Mouse (Mus musculus) brown adipose tissue, adult 24 weeks (tissue): ENCODE results near the gene Casd1. TPM values are rescaled to one million over a fixed set of nuclear protein-coding genes. Genes with fewer than 3 reads are reported as not detected.

Experiments
- H3K27ac ChIP-seq: fragments of 200-500 bp; replicated peaks from 2 replicates; pipeline ENCODE4 v1.5.1; 2012; ENCODE audit warnings: low read depth, mild to moderate bottlenecking, low read length
- H3K4me1 ChIP-seq: fragments of 200-500 bp; 2 replicates; pipeline ENCODE4 v1.6.1; 2012; ENCODE audit warnings: low read length, mixed read lengths; ENCODE audit not compliant: control insufficient read depth, insufficient read depth, insufficient read length
- H3K4me3 ChIP-seq: fragments of 200-500 bp; 2 replicates; pipeline ENCODE4 v1.5.1; 2012; ENCODE audit warnings: low read depth, mild to moderate bottlenecking, low read length, moderate library complexity; ENCODE audit not compliant: insufficient read depth
- polyA plus RNA-seq: library from polyadenylated mRNA; stranded (reverse); fragments of >200 nt; gene quantifications from 2 replicates; pipeline ENCODE4 v1.2.4, GENCODE M21; 2012; ENCODE audit not compliant: missing spikeins, insufficient read depth, insufficient read length

Casd1 gene
- polyA plus RNA-seq, 1 experiment, result 13.0 TPM

GRCm38 (mm10) chr6:4655466-4655865 is 54.8 kb downstream of the Casd1 start:
- no peak overlapping the region for H3K4me3 ChIP-seq
- no peak overlapping the region for H3K27ac ChIP-seq
- H3K4me1 ChIP-seq, result no peaks in the 10 kb centered on the region

DNA sequence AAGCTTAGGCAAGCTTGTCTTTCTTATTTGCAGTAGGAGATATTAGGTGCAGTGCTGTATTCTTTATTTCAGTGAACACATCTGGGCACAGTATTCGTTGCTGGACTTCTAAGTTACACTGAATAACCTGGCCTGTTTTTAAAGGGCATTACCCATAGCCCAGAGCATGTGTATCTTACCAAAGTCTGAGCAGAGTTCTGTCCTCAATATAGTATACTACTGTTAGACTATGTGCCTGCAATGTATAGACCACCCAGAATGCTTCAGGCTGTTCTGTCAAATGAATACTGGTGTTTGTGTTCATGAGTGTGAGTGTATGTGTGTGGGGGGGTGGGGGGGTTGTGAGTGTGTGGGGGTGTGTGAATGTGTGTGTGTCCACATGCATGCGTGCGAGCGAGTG is 55.3 kb downstream of the Casd1 start:
- H3K4me3 ChIP-seq, result no peak overlapping the region
- H3K4me1 ChIP-seq, result no peaks in the 10 kb centered on the region
- H3K27ac ChIP-seq, result no peak overlapping the region

GRCm38 (mm10) chr6:4658861-4659260 is 58.2 kb downstream of the Casd1 start:
- Histone ChIP-seq H3K27ac (no peak overlapping the region), H3K4me3 (no peak overlapping the region), H3K4me1 (no peaks in the 10 kb centered on the region)

- Histone ChIP-seq H3K4me3 (no peak overlapping the region), H3K27ac (no peak overlapping the region), H3K4me1 (no peaks in the 10 kb centered on the region)
These were observed 62.9 kb downstream of the Casd1 start for GRCm38 (mm10) chr6:4663516-4663915.

DNA sequence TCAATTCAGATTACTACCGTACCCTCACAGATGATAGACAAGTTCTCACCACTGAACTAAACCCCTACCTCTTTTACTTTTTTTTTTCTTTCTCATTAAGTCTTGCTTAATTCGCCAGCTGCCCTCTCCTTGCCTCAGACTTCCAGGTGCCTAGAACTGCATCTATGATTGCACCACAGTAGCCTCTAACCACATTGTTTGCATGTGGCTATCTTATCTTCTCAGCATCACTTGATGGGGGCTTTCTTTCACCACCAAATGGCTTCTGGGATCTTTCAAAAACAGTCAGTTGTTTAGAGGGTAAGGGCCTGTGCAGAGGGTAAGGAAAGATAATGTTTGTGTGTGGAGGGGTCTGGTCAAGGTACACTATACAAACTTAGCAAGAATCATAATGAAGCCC is 63.7 kb downstream of the Casd1 start:
- H3K27ac ChIP-seq, result no peak overlapping the region
- H3K4me3 ChIP-seq, result no peak overlapping the region
- H3K4me1 ChIP-seq, result no peaks in the 10 kb centered on the region

GRCm38 (mm10) chr6:4665154-4665553 is 64.5 kb downstream of the Casd1 start:
- Histone ChIP-seq H3K4me3 (no peak overlapping the region), H3K27ac (no peak overlapping the region), H3K4me1 (no peaks in the 10 kb centered on the region)

DNA sequence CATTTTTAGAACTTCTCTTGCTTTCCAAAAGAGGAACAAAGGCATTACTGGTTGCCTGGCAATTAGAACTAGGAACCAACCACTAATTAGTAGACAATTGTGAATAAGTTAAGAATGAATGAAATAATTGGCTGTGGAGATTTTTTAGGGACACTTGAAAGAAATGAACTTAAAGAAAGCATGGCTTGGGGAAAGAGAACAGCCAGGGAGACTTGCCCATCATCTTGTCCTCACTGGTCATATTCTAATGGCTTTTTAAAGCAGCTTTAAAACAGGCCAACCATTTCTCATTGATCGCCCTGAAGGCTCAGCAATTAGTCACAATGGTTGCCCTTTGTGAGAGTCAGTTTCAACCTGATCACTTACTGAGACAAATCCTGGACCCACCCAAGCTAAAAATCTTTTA is 76.7 kb downstream of the Casd1 start:
- H3K4me1 ChIP-seq, result no peaks in the 10 kb centered on the region
- H3K27ac ChIP-seq, result no peak overlapping the region
- no peak overlapping the region for H3K4me3 ChIP-seq

GRCm38 (mm10) chr6:4679981-4680380 is 79.3 kb downstream of the Casd1 start:
- H3K4me3 ChIP-seq, result no peak overlapping the region
- H3K4me1 ChIP-seq, result no peaks in the 10 kb centered on the region
- H3K27ac ChIP-seq, result no peak overlapping the region

- no peak overlapping the region for H3K27ac ChIP-seq
- H3K4me1 ChIP-seq, result no peaks in the 10 kb centered on the region
- H3K4me3 ChIP-seq, result no peak overlapping the region
These were observed 79.9 kb downstream of the Casd1 start for GRCm38 (mm10) chr6:4680576-4680975.

GRCm38 (mm10) chr6:4684706-4685340 is 84.2 kb downstream of the Casd1 start:
- H3K27ac ChIP-seq, result no peak overlapping the region
- H3K4me3 ChIP-seq, result no peak overlapping the region
- H3K4me1 ChIP-seq, result no peaks in the 10 kb centered on the region

DNA sequence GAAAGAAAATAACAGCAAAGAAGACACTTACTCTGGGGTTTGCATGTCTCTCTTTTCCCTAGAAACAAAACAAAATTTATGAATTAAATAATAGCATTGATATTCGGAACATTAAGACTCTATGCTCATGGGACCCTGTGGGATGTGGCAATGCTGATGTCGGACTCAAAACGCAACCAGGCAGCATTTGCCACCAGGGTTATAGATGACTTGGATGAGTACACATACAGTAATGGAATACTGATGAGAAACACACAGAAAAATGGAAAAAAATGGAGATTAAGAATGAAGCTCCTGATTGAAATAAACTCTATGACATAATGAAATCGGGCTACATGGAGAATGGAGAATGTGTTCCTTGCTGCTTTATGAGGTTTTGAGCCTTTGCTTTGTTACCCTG is 89.8 kb downstream of the Casd1 start:
- H3K4me3 ChIP-seq, result no peak overlapping the region
- no peaks in the 10 kb centered on the region for H3K4me1 ChIP-seq
- H3K27ac ChIP-seq, result no peak overlapping the region

Other genes with a start within 250 kb of the Casd1 start
- 55.7 and 80.6 TPM in 2 replicates for gene Col1a2, start 96.0 kb upstream of the Casd1 start, polyA plus RNA-seq
- 39.0 and 41.2 TPM in 2 replicates for gene Sgce, start 146.4 kb downstream of the Casd1 start, polyA plus RNA-seq
- gene Peg10, start 146.5 kb downstream of the Casd1 start, polyA plus RNA-seq, result 0.67 and 0.91 TPM in 2 replicates